Mouse (Mus musculus) ES-E14 (cell line): ENCODE measurements around the gene Ptprh. TPM values are rescaled to one million over a fixed set of nuclear protein-coding genes. Genes with fewer than 3 reads are reported as not detected.
A peak's percentile ranks its signal among the peaks of the same experiment; 100 is the strongest.
"Not testable (repeated sequence)": the region's sequence is repeated elsewhere in the genome, so short reads cannot be mapped to it uniquely, and the experiment has no call there.

Source experiments
- DNase-seq: peaks from one replicate; pipeline ENCODE4 v3.0.0-alpha.2; 2013; ENCODE audit warnings: low read depth, low spot score
- H3K27ac ChIP-seq: 2 replicates; pipeline ENCODE4 v1.5.1; 2012; ENCODE audit warnings: low read depth, mild to moderate bottlenecking, low read length, moderate library complexity, mixed read lengths; ENCODE audit not compliant: poor library complexity, insufficient read depth, severe bottlenecking
- H3K36me3 ChIP-seq: 2 replicates; pipeline ENCODE4 v1.6.1; 2012; ENCODE audit warnings: mild to moderate bottlenecking, low read length, moderate library complexity, mixed read lengths; ENCODE audit not compliant: control insufficient read depth, poor library complexity, insufficient read depth, severe bottlenecking
- H3K4me1 ChIP-seq, 2 experiments: fragments of 150-350 bp in 1 of 2; sonication (generic) in 1 of 2; 2 replicates each; pipeline ENCODE4 v1.6.1; 2012; ENCODE audit warnings: low read length in 2 of 2, mild to moderate bottlenecking in 1 of 2, mixed read lengths in 1 of 2; ENCODE audit not compliant: control insufficient read depth in 2 of 2, insufficient read depth in 2 of 2, poor library complexity in 1 of 2
- H3K4me3 ChIP-seq, 2 experiments: fragments of 150-350 bp in 1 of 2; sonication (generic) in 1 of 2; 2 replicates each; pipeline ENCODE4 v1.5.1; 2012; ENCODE audit warnings: low read length in 2 of 2, low read depth in 1 of 2, mild to moderate bottlenecking in 1 of 2, mixed read lengths in 1 of 2; ENCODE audit not compliant: insufficient read depth in 1 of 2, poor library complexity in 1 of 2, severe bottlenecking in 1 of 2
- H3K9ac ChIP-seq: 2 replicates; pipeline ENCODE4 v1.6.1; 2012; ENCODE audit warnings: low read depth, mild to moderate bottlenecking, low read length, mixed read lengths; ENCODE audit not compliant: poor library complexity, insufficient read depth, severe bottlenecking
- H3K9me3 ChIP-seq: fragments of 150-350 bp; sonication (generic); 2 replicates; pipeline ENCODE4 v1.6.1; 2012; ENCODE audit warnings: low read depth, mild to moderate bottlenecking, low read length; ENCODE audit not compliant: control insufficient read depth, insufficient read depth
- CHD2 ChIP-seq: IDR thresholded peaks from 2 replicates; pipeline ENCODE4 v1.6.1; 2014; ENCODE audit warnings: mild to moderate bottlenecking, low read depth, low read length, inconsistent platforms
- HCFC1 ChIP-seq: IDR thresholded peaks from 2 replicates; pipeline ENCODE4 v1.6.1; 2012; ENCODE audit warnings: low read length, inconsistent platforms, borderline replicate concordance; ENCODE audit not compliant: insufficient read depth
- MAFK ChIP-seq: IDR thresholded peaks from 2 replicates; pipeline ENCODE4 v1.6.1; 2014; ENCODE audit warnings: mild to moderate bottlenecking, low read depth, low read length, inconsistent platforms; ENCODE audit not compliant: insufficient read depth
- ZC3H11A ChIP-seq: IDR thresholded peaks from 2 replicates; pipeline ENCODE4 v1.6.1; 2012; ENCODE audit warnings: low read depth, mild to moderate bottlenecking, inconsistent platforms, low read length, borderline replicate concordance
- ZNF384 ChIP-seq: IDR thresholded peaks from 2 replicates; pipeline ENCODE4 v1.6.1; 2012; ENCODE audit warnings: low read depth, low read length, inconsistent platforms
- in situ Hi-C, 2 experiments: fragments of 600-800 bp; cut with MboI; formaldehyde crosslinking; loops; one replicate each; pipeline ENCODE4 v1.15.1; 2025; ENCODE audit warnings: low sequenced_read_pairs in 2 of 2, inconsistent platforms in 1 of 2; ENCODE audit not compliant: unreplicated experiment in 2 of 2
- total RNA-seq: library from RNA; depleted of rRNA; stranded (reverse); fragments of 300-350 nt; gene quantifications from 2 replicates; pipeline ENCODE4 v1.2.3, GENCODE M21; 2012

The Ptprh gene
- total RNA-seq, 1 experiment: 0.18 TPM

- H3K4me3 ChIP-seq, H3K9ac ChIP-seq, in situ Hi-C loops, H3K36me3 ChIP-seq, H3K4me1 ChIP-seq, H3K27ac ChIP-seq, H3K9me3 ChIP-seq, DNase-seq: not testable (repeated sequence)
Measured at GRCm38 (mm10) chr7:4572361-4572760, 31.5 kb downstream of the Ptprh start.

GRCm38 (mm10) chr7:4562660-4563059 lies 41.2 kb downstream of the Ptprh start:
- Histone ChIP-seq H3K36me3 (no peaks in the 10 kb centered on the region), H3K27ac (no peak overlapping the region), H3K4me3 (no peak overlapping the region), H3K9me3 (no peaks in the 10 kb centered on the region), H3K4me1 (no peaks in the 10 kb centered on the region), H3K9ac (no peak overlapping the region)
- no peak for TF ChIP-seq ZNF384
- no peak for TF ChIP-seq HCFC1
- TF ChIP-seq CHD2: no peak
- TF ChIP-seq ZC3H11A: no peak
- TF ChIP-seq MAFK: no peak
- in situ Hi-C loops: no loop called here
- DNase-seq: no peak

- H3K4me1 ChIP-seq: no peaks in the 10 kb centered on the region
- DNase-seq: no peak
- TF ChIP-seq ZC3H11A: no peak
- TF ChIP-seq ZNF384: no peak
- no peak for TF ChIP-seq HCFC1
- TF ChIP-seq MAFK: no peak
- TF ChIP-seq CHD2: no peak
- H3K27ac ChIP-seq: no peak overlapping the region
- H3K9me3 ChIP-seq: no peaks in the 10 kb centered on the region
- H3K36me3 ChIP-seq: no peaks in the 10 kb centered on the region
- H3K9ac ChIP-seq: no peak overlapping the region
- in situ Hi-C loops: no loop called here
- no peak overlapping the region for H3K4me3 ChIP-seq
Measured at GRCm38 (mm10) chr7:4557167-4557560, 46.7 kb downstream of the Ptprh start.

- H3K4me1 ChIP-seq: no peaks in the 10 kb centered on the region
- no peaks in the 10 kb centered on the region for H3K9me3 ChIP-seq
- TF ChIP-seq CHD2 (peak; percentile 20; the same call in 1 of the 2 replicates), HCFC1 (no peak), ZC3H11A (peak; percentile 94), ZNF384 (no peak)
- H3K27ac ChIP-seq: no peak overlapping the region
- DNase-seq: peak; percentile 89
- in situ Hi-C loops: no loop called here
- H3K4me3 ChIP-seq: no peak overlapping the region
- H3K36me3 ChIP-seq: no peaks in the 10 kb centered on the region
- H3K9ac ChIP-seq: no peak overlapping the region
Measured at GRCm38 (mm10) chr7:4556256-4557166, 47.3 kb downstream of the Ptprh start.

GRCm38 (mm10) chr7:4547221-4547641 lies 56.6 kb downstream of the Ptprh start, which contains the start of gene Syt5:
Gene Syt5 (minus strand): TSS chr7:4547541.
- no peak for TF ChIP-seq ZC3H11A
- TF ChIP-seq ZNF384: no peak
- no peak for TF ChIP-seq HCFC1
- TF ChIP-seq MAFK: no peak
- TF ChIP-seq CHD2: no peak
- DNase-seq: no peak
- no peaks in the 10 kb centered on the region for H3K9me3 ChIP-seq
- no peaks in the 10 kb centered on the region for H3K36me3 ChIP-seq
- H3K4me3 ChIP-seq: peak within 1 kb of the TSS; percentile 19 to 44
- H3K27ac ChIP-seq: no peak within 1 kb of the TSS
- H3K9ac ChIP-seq: peak within 1 kb of the TSS; percentile 51; the same call in 1 of the 2 replicates
- H3K4me1 ChIP-seq: peaks cover 0 to 9% of the 10 kb centered on the region in 2 experiments; a peak in 1 of 4 replicates
- in situ Hi-C loops: loop anchor here in 1 of 2 experiments (10.0 kb wide), 1 partner anchor 368 kb away; the partner anchor contains the start of gene Zfp628
